Mouse (Mus musculus): ENCODE data around the gene Gm21961.
"Not testable (repeated sequence)": the region's sequence is repeated elsewhere in the genome, so short reads cannot be mapped to it uniquely, and the experiment has no call there.

DNA sequence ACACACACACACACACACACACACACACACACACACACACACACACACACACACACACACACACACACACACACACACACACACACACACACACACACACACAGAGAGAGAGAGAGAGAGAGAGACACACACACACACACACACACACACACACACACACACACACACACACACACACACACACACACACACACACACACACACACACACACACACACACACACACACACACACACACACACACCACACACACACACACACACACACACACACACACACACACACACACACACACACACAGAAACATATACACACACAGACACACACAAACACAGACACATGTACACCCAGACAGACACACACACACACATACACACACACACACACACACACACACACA, 24.5 kb upstream of the Gm21961 start:
- TF ChIP-seq CTCF (IDR thresholded peaks at IDR 0.05; ENCODE audit: low read depth); EP300 (optimal IDR thresholded peaks at IDR 0.05): not testable (repeated sequence)
